Mouse (Mus musculus) cortical plate, adult 2 months (tissue): ENCODE results near the gene Npsr1. TPM values are rescaled to one million over a fixed set of nuclear protein-coding genes. Genes with fewer than 3 reads are reported as not detected.

Experiments
- H3K27ac ChIP-seq: fragments of 200-500 bp; 2 replicates; pipeline ENCODE4 v1.5.1; 2012; ENCODE audit warnings: low read length, control low read depth, inconsistent platforms; ENCODE audit not compliant: insufficient read depth
- H3K4me1 ChIP-seq: fragments of 200-500 bp; 2 replicates; pipeline ENCODE4 v1.6.1; 2011; ENCODE audit warnings: low read length; ENCODE audit not compliant: control insufficient read depth, insufficient read depth
- H3K4me3 ChIP-seq: fragments of 200-500 bp; 2 replicates; pipeline ENCODE4 v1.5.1; 2011; ENCODE audit warnings: mild to moderate bottlenecking, low read length, control low read depth; ENCODE audit not compliant: insufficient read depth
- CTCF ChIP-seq: fragments of 200-500 bp; IDR thresholded peaks from 2 replicates; pipeline ENCODE4 v1.5.1; 2011; ENCODE audit warnings: mild to moderate bottlenecking, control low read depth, low read length; ENCODE audit not compliant: insufficient read depth; ENCODE audit errors: extremely low read depth
- POLR2A ChIP-seq: fragments of 200-500 bp; IDR thresholded peaks from 2 replicates; pipeline ENCODE4 v1.6.1; 2011; ENCODE audit warnings: mild to moderate bottlenecking, low read length, control low read depth; ENCODE audit not compliant: insufficient read depth; ENCODE audit errors: extremely low read depth
- polyA plus RNA-seq: library from polyadenylated mRNA; depleted of rRNA; stranded (reverse); fragments of >200 nt; gene quantifications from 2 replicates; pipeline ENCODE4 v1.2.3, GENCODE M21; 2012

The Npsr1 gene
- polyA plus RNA-seq, 1 experiment: 1.3 TPM

DNA sequence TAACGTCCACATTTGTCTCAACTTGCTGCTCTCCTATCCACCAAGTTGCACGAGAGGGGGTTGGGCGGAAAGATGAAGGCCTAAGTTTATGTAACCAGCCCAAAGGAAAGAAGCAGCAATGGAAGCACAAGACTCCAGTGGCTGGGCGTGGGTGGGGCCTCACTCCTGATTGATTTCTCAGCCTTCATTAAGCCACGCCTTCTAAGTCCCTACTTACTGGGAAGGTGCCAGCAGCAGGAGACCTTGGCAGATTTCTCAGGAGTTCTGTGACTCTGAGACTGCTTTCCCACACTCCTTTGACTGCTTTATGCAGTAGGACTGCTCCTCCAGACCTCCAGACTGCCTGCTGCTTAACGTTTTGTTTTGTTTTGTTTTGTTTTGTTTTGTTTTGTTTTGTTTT, 193.6 kb downstream of the Npsr1 start:
- no peak overlapping the region for H3K27ac ChIP-seq
- no peak overlapping the region for H3K4me3 ChIP-seq
- TF ChIP-seq POLR2A (no peak), CTCF (no peak)
- H3K4me1 ChIP-seq: no peaks in the 10 kb centered on the region

DNA sequence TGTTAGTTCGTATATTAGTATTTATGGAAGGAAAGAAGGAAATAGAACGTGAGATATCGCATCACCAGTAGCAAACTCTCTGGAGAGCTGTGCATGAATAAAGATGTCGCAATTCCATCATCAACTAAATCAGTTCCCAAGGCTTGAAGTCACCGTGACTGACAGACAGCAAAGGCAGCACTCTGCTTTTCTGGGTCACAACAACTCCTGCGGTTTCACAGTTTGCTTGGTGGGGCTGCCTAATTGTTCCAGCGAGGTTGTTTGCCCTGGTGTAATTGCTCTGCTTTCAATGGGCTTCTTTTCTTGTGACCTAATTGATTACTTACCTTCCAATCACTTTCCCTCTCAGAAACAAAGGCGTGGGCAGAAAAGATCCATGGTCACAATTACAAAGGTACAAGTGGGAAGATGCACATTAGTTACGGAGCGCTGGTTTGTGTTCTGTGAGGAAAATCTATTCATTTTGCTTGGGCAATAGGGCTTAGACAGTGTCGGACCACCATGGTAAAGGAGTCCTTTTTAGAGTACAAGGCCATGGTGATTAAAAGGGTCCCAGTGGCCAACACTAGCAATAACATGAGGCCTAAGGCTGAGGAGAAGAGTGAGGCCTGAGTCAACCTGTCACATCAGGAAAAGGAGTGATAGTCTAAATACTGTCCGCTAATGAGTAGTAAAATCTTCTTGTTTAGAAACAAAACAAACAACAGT, 195.6 kb downstream of the Npsr1 start:
- no peak for TF ChIP-seq POLR2A
- TF ChIP-seq CTCF: no peak
- no peak overlapping the region for H3K4me3 ChIP-seq
- no peak overlapping the region for H3K27ac ChIP-seq
- H3K4me1 ChIP-seq: no peaks in the 10 kb centered on the region

DNA sequence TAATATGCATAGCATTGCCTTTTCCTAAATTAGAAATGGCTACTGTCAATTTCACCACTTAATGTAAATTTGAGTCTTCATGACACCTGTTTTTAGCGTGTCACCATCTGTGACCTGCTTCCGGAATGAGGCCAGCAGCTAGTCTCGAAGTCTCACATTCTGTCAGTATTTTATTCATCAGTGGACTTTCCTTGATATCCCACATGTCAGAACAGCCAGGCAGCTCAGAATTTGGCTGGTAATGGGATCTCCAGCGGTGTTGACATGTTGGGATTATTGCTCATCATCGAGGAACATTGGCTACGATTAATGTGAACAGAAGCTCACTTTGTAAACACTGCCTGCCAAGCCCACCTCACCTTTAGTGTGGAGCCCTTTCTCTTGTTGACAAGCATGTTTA, 205.1 kb downstream of the Npsr1 start:
- H3K27ac ChIP-seq: no peak overlapping the region
- H3K4me1 ChIP-seq: no peaks in the 10 kb centered on the region
- H3K4me3 ChIP-seq: no peak overlapping the region
- TF ChIP-seq POLR2A: no peak
- TF ChIP-seq CTCF: no peak

DNA sequence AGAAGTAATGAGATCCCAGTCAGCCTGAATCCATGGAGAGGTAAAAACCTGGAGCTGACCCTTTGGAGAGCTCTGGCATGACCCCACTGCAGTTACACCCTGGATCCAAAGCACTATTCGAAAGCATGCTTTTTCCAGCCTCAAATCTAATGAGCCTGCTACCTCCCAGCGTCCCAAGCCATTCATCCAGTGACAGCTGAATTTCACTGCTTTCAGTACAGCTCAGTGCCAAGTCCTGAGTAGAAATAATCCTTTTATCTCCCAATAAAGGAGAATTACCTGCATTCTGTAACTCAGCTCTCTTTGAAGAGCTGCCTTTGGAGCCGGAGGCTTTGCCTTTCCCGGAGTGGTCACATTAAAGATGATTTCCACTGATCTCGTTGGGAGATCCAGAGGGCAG, 209.2 kb downstream of the Npsr1 start:
- TF ChIP-seq POLR2A: no peak
- TF ChIP-seq CTCF: no peak
- H3K4me3 ChIP-seq: no peak overlapping the region
- H3K4me1 ChIP-seq: no peaks in the 10 kb centered on the region
- no peak overlapping the region for H3K27ac ChIP-seq

DNA sequence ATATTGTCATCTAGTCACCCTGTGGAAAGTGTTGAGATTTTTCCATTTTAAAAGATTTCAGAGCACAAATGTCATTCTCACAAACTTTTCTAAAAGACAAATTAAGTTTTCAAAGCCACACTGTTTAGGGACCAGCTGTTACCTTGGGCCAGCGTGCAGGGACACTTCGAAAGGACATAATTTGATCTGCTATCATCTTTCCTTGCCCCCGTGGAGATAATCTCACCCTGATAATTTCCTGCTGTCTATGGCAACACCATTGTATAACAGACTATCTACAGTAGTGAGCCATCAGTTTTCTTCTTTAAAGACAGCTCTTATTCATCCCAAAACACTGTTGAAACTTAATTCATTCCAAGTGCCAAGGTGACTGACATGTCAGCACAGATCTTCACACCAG, 209.6 kb downstream of the Npsr1 start:
- Histone ChIP-seq H3K4me3 (no peak overlapping the region), H3K4me1 (no peaks in the 10 kb centered on the region), H3K27ac (no peak overlapping the region)
- TF ChIP-seq POLR2A (no peak), CTCF (no peak)

DNA sequence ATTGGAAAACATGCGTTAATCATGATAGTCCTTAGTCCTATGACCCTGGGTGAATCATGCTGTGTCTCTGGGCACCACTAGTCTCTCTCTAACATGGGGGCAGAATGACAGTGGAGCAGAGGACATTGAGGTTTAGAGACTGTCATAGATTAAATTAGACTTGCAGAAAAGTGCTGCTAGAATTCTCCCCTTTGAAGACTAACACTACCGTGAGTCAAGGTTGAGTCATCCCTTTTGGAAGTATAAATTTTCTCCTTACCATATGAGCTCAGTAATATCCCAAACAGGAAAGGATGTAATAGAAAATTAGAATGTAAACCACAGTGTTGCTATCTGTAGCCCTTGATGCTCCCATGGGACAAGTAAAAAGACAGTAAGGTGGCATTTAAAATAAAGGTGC, 218.0 kb downstream of the Npsr1 start:
- Histone ChIP-seq H3K4me3 (no peak overlapping the region), H3K27ac (no peak overlapping the region), H3K4me1 (peaks cover 2% of the 10 kb centered on the region; the same call in 1 of the 2 replicates)
- TF ChIP-seq POLR2A (no peak), CTCF (no peak)

DNA sequence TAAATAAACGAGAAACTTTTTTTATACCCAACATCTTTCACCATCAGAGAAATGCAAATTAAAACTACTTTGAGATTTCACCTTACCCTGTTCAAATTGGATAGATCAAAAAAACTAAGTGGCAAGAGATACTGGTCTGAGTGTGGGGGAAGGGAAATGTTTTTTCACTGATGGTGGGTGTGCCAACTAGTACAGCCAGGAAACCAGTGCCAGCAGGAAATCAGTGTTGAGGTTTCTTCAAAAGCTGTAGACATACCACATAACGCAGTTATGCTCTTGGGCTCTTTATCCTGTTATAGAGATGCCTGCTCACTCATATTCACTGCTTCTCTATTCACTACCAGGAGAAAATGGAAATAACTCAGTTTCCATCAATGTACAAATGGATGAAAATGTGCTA, 233.9 kb downstream of the Npsr1 start:
- H3K4me1 ChIP-seq: no peaks in the 10 kb centered on the region
- no peak overlapping the region for H3K4me3 ChIP-seq
- no peak overlapping the region for H3K27ac ChIP-seq
- no peak for TF ChIP-seq POLR2A
- no peak for TF ChIP-seq CTCF

DNA sequence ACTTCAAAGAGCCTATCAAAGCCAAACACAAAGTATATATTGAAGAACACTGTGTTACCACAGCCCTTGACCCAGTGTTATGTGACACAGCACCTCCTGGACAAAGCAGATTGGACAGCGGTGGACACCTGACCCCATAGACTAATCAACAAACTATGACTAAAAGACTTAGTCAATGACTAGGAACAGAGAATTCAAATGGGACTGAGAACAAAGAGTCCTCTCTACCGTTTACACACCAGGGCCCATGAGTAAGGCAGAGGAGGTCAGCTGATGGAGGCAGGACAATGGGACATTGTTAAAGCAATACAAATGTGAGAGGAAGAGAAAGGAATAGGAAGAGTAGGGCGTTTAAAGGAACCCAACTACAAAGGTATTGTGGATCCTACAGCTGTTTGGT, 243.5 kb downstream of the Npsr1 start:
- TF ChIP-seq POLR2A (no peak), CTCF (no peak)
- H3K4me3 ChIP-seq: no peak overlapping the region
- peaks cover 3% of the 10 kb centered on the region; the same call in 1 of the 2 replicates for H3K4me1 ChIP-seq
- no peak overlapping the region for H3K27ac ChIP-seq

DNA sequence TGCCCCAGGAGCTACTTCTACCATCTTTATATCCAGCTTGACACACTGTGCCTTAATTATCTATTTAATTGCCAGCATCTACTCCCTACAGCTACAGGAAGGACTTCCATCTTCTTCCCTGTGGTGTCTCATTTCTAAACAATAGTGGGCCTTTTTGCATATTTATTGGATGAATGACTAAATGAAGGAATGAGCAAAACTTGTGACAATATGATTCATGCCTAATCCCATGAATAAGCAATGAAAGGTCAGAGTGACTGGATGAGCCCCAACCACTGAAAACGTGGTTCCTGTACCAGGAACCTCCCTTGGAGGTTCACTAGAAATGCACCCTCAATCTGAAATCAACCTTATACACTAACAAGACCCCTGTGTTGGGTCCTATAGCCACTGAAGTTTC, 249.2 kb downstream of the Npsr1 start:
- no peaks in the 10 kb centered on the region for H3K4me1 ChIP-seq
- TF ChIP-seq CTCF (no peak), POLR2A (no peak)

DNA sequence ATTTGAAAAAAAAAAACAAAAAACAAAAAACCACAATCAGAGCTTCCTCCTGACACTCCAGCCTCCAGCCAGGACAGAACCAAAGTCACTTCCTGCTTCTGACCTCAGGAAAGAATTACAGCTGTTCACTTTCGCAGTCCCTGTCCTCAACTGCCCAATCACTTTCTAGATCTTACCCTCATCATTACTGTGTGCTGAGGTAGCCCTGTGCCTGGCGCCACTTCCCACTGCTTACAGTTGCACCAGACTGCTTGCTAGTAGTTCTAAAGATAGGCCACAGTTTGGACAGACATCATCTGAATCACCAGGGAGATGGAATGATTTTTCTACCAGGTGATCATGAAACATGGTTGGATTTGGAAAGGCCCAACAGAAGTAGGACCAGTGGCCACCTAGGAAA, 251.7 kb downstream of the Npsr1 start:
- H3K27ac ChIP-seq: no peak overlapping the region
- TF ChIP-seq POLR2A (no peak), CTCF (no peak)
- H3K4me1 ChIP-seq: no peaks in the 10 kb centered on the region
- no peak overlapping the region for H3K4me3 ChIP-seq

More for the DNA sequence above, 249.2 kb downstream of the Npsr1 start:
- Histone ChIP-seq H3K4me3 (no peak overlapping the region), H3K27ac (no peak overlapping the region)

DNA sequence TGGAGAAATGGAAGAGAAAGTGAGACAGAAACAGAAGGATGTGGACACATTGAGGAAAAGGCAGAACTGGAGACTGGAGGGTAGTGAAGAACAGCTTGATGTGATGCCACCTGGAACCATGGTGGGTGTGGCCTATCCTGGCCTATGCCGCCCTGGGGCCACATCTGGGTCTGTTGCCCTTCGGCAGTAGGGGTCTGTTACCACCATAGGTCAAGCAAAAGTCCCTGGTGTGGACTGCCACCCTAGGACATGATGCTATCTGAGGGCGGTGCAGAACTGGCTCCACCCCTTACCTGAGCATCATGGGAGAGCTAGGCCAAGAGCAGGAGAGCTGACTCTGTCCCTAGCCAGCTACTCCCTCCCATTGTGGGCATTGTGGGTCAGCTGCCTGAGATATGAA, 253.6 kb downstream of the Npsr1 start:
- no peaks in the 10 kb centered on the region for H3K4me1 ChIP-seq
- H3K27ac ChIP-seq: no peak overlapping the region
- TF ChIP-seq CTCF (no peak), POLR2A (no peak)
- H3K4me3 ChIP-seq: no peak overlapping the region
